Mouse (Mus musculus) heart, adult 2 months (tissue): Measurements from ENCODE around the gene Zfp827. TPM values are rescaled to one million over a fixed set of nuclear protein-coding genes. Genes with fewer than 3 reads are reported as not detected.

Experiments used
- DNase-seq, 2 experiments: peaks; one replicate each; pipeline ENCODE4 v3.0.0; 2021
- H3K27ac ChIP-seq: fragments of 200-600 bp; 2 replicates; pipeline ENCODE4 v1.8.1; 2022
- H3K27me3 ChIP-seq: fragments of 200-500 bp; 2 replicates; pipeline ENCODE4 v1.6.1; 2012; ENCODE audit warnings: mild to moderate bottlenecking, low read length, inconsistent platforms, mixed read lengths; ENCODE audit not compliant: control insufficient read depth, insufficient read depth
- H3K36me3 ChIP-seq: fragments of 200-500 bp; 2 replicates; pipeline ENCODE4 v1.6.1; 2012; ENCODE audit warnings: low read length, inconsistent platforms; ENCODE audit not compliant: control insufficient read depth, insufficient read depth
- H3K4me1 ChIP-seq: fragments of 200-500 bp; 2 replicates; pipeline ENCODE4 v1.6.1; 2011; ENCODE audit warnings: low read length; ENCODE audit not compliant: control insufficient read depth, insufficient read depth
- H3K4me3 ChIP-seq: fragments of 200-600 bp; 2 replicates; pipeline ENCODE4 v1.8.1; 2022
- H3K79me2 ChIP-seq: fragments of 200-500 bp; replicated peaks from 2 replicates; pipeline ENCODE4 v1.6.1; 2012; ENCODE audit warnings: mild to moderate bottlenecking, inconsistent platforms, low read length, moderate library complexity, mixed read lengths; ENCODE audit not compliant: control insufficient read depth, insufficient read depth
- H3K9ac ChIP-seq: fragments of 200-500 bp; 2 replicates; pipeline ENCODE4 v1.6.1; 2012; ENCODE audit warnings: low read depth, mild to moderate bottlenecking, control low read depth, inconsistent platforms, low read length, mixed read lengths
- CTCF ChIP-seq: fragments of 200-600 bp; IDR thresholded peaks from 2 replicates; pipeline ENCODE4 v1.8.1; 2022; ENCODE audit warnings: antibody characterized with exemption, mild to moderate bottlenecking, moderate library complexity
- EP300 ChIP-seq: fragments of 200-500 bp; IDR thresholded peaks from 2 replicates; pipeline ENCODE4 v1.6.1; 2011; ENCODE audit warnings: low read depth, low read length, control low read depth; ENCODE audit not compliant: insufficient read depth
- POLR2A ChIP-seq: fragments of 200-500 bp; IDR thresholded peaks from 2 replicates; pipeline ENCODE4 v1.6.1; 2011; ENCODE audit warnings: mild to moderate bottlenecking, low read depth, low read length, control low read depth; ENCODE audit not compliant: insufficient read depth
- WGBS: fragments of 180-500 bp; shearing (Covaris S2); methylation state at CpG from one replicate; pipeline ENCODE4 v1.1.7; 2018; 5-methylcytosine and 5-hydroxymethylcytosine counted together
- intact Hi-C: fragments of 180-260 bp; cut with DNase I; formaldehyde crosslinking; loops from one replicate; pipeline ENCODE4 v1.15.1; 2025
- polyA plus RNA-seq: library from polyadenylated mRNA; depleted of rRNA; stranded (reverse); fragments of >200 nt; gene quantifications from 2 replicates; pipeline ENCODE4 v1.2.3, GENCODE M21; 2012; rRNA removed
- total RNA-seq, 2 experiments: library from RNA; stranded (reverse); gene quantifications; 2 replicates each; pipeline ENCODE4 v1.2.3; 2021

The Zfp827 gene
- total and polyA plus RNA-seq, 3 experiments, result 10.5 to 15.8 (median 12.8) TPM

- H3K79me2 ChIP-seq, result no peaks in the 10 kb centered on the region
- no peak overlapping the region for H3K9ac ChIP-seq
- 79% methylated on average over 3 of the region's 3 CpGs for WGBS
- H3K27ac ChIP-seq, result no peak overlapping the region
- H3K4me1 ChIP-seq, result no peaks in the 10 kb centered on the region
- intact Hi-C loops, result no loop called here
- H3K4me3 ChIP-seq, result no peak overlapping the region
- H3K27me3 ChIP-seq, result no peaks in the 10 kb centered on the region
- no peak for TF ChIP-seq POLR2A
- no peak for TF ChIP-seq CTCF
- TF ChIP-seq EP300, result no peak
- DNase-seq, result no peak
- no peaks in the 10 kb centered on the region for H3K36me3 ChIP-seq
Observed at GRCm38 (mm10) chr8:79226046-79226445, 197.8 kb downstream of the Zfp827 start.

GRCm38 (mm10) chr8:79227194-79227593 is 199.0 kb downstream of the Zfp827 start:
- H3K4me1 ChIP-seq, result no peaks in the 10 kb centered on the region
- TF ChIP-seq CTCF (no peak), POLR2A (no peak), EP300 (no peak)
- DNase-seq, result no peak
- 74% methylated on average over 4 of the region's 4 CpGs for WGBS
- H3K27me3 ChIP-seq, result no peaks in the 10 kb centered on the region
- H3K36me3 ChIP-seq, result no peaks in the 10 kb centered on the region
- no peak overlapping the region for H3K4me3 ChIP-seq
- H3K9ac ChIP-seq, result no peak overlapping the region
- H3K79me2 ChIP-seq, result no peaks in the 10 kb centered on the region
- intact Hi-C loops, result no loop called here
- H3K27ac ChIP-seq, result no peak overlapping the region

- WGBS, result 87% methylated on average over 3 of the region's 3 CpGs
- no peaks in the 10 kb centered on the region for H3K4me1 ChIP-seq
- no peak for DNase-seq
Observed at GRCm38 (mm10) chr8:79227916-79228315, 199.7 kb downstream of the Zfp827 start.

DNA sequence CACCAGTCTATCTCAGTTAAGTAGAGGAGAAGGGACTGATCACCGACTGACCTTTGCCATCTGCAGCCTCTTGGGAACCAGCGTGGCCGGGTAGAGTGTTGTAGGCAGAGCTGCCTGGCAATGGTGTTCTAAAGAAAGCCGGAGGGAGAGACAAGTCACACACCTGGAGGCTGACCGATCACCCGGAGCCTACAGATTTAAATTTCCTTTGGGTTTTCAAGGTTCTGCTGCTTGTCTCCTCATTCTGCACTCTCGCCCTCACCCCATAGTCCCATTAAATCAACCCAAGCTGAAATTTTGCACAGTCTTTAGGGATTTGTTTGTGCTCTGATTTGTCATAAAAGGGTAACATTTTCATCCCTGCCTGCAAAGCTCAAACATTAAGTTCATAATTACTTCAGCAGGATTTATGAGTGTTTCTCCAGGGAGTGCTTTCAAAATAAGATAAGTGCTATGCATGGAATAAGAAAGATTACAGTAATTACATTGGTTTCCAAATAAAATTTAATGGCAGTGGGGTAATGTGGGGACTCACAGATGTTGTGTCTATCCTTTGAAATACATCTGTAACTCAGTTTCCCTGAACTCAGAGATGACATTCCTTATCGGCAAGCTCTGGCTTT is 201.1 kb downstream of the Zfp827 start:
- Histone ChIP-seq H3K4me3 (no peak overlapping the region), H3K27ac (no peak overlapping the region), H3K79me2 (no peaks in the 10 kb centered on the region), H3K27me3 (no peaks in the 10 kb centered on the region), H3K4me1 (no peaks in the 10 kb centered on the region), H3K36me3 (no peaks in the 10 kb centered on the region), H3K9ac (no peak overlapping the region)
- 86% methylated on average over 8 of the region's 8 CpGs for WGBS
- no peak for TF ChIP-seq POLR2A
- TF ChIP-seq EP300, result no peak
- no peak for TF ChIP-seq CTCF
- DNase-seq, result no peak
- intact Hi-C loops, result no loop called here

More at GRCm38 (mm10) chr8:79227916-79228315, 199.7 kb downstream of the Zfp827 start:
- H3K27ac ChIP-seq, result no peak overlapping the region
- no peaks in the 10 kb centered on the region for H3K79me2 ChIP-seq
- H3K27me3 ChIP-seq, result no peaks in the 10 kb centered on the region
- H3K36me3 ChIP-seq, result no peaks in the 10 kb centered on the region
- intact Hi-C loops, result no loop called here
- no peak overlapping the region for H3K4me3 ChIP-seq
- no peak overlapping the region for H3K9ac ChIP-seq
- TF ChIP-seq EP300 (no peak), POLR2A (no peak), CTCF (no peak)

DNA sequence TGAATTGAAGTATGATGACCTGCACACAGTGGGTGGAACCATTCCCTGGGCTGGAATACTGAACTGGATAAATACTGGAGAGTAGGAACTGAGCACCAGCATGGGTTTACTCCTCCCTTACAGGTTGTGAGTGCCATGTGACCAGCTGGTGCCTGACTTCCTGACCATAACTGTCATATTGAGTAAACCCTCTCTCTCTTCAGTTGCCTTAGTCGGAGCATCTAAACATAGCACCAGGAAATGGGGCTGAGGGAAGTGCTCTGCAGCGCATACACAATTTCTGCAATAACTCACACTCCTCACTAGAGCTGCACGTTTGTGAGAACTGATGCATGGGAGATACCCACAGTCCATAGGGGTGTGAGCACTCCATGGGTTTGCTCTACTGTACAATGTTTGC is 211.1 kb downstream of the Zfp827 start:
- WGBS, result 48% methylated on average over 3 of the region's 3 CpGs
- H3K9ac ChIP-seq, result no peak overlapping the region
- H3K27me3 ChIP-seq, result no peaks in the 10 kb centered on the region
- no peaks in the 10 kb centered on the region for H3K4me1 ChIP-seq
- TF ChIP-seq CTCF (no peak), EP300 (no peak), POLR2A (no peak)
- no peaks in the 10 kb centered on the region for H3K36me3 ChIP-seq
- H3K79me2 ChIP-seq, result no peaks in the 10 kb centered on the region
- intact Hi-C loops, result no loop called here
- H3K4me3 ChIP-seq, result no peak overlapping the region
- H3K27ac ChIP-seq, result no peak overlapping the region
- no peak for DNase-seq

DNA sequence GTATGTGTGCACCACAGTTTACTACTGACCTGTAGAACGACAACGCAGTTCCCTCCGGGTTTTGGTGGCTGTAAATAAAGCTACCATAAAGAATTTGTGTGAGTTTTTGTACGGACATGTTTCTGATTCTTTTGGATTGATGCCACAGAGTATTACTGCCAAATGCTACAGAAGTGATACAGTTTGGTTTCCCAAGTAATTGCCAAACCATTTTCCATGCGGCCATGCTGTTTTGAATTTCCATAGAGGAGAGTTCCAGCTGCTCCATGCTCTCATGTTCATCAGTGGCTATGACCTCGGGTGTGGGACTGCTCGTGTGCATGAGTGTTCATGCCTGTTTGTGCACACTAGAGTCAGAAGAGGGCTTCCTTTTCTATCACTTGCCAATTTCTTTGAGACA is 211.8 kb downstream of the Zfp827 start:
- H3K4me3 ChIP-seq, result no peak overlapping the region
- H3K9ac ChIP-seq, result no peak overlapping the region
- no peaks in the 10 kb centered on the region for H3K27me3 ChIP-seq
- no peak overlapping the region for H3K27ac ChIP-seq
- H3K36me3 ChIP-seq, result no peaks in the 10 kb centered on the region
- DNase-seq, result no peak
- 59% methylated on average over 7 of the region's 7 CpGs for WGBS
- no peaks in the 10 kb centered on the region for H3K79me2 ChIP-seq
- TF ChIP-seq EP300, result no peak
- no peak for TF ChIP-seq CTCF
- no peak for TF ChIP-seq POLR2A
- intact Hi-C loops, result no loop called here
- no peaks in the 10 kb centered on the region for H3K4me1 ChIP-seq

Other genes with a start within 250 kb of the Zfp827 start
- gene Lsm6, start 207.3 kb upstream of the Zfp827 start, total RNA-seq, result 10 to 100 TPM; 59.6 to 67.3 TPM
- gene Lsm6, start 207.3 kb upstream of the Zfp827 start, polyA plus RNA-seq, result 9.7 and 20.8 TPM in 2 replicates
- not detected for gene 1700011L22Rik, start 220.1 kb downstream of the Zfp827 start, total RNA-seq
- 0.88 TPM in 1 of 2 replicates, not detected in the other for gene 1700011L22Rik, start 220.1 kb downstream of the Zfp827 start, polyA plus RNA-seq